Mouse (Mus musculus) kidney, embryonic 16.5 days (tissue): ENCODE results near the gene Tnfsfm13. TPM values are rescaled to one million over a fixed set of nuclear protein-coding genes. Genes with fewer than 3 reads are reported as not detected.

Source experiments
- microRNA counts: library from miRNA; unstranded; fragments of <30 nt; microRNA quantifications from one replicate; lab custom pipeline; 2016
- microRNA-seq: library from miRNA; unstranded; fragments of <30 nt; microRNA quantifications from one replicate; pipeline ENCODE4, GENCODE M21; 2016
- polyA plus RNA-seq: library from polyadenylated mRNA; unstranded; fragments of >200 nt; fragmentation: Nextera tagmentation; extraction: Ambion mirVana; gene quantifications from 2 replicates; pipeline ENCODE4 v1.2.1, GENCODE M21; 2015

The Tnfsfm13 gene
- polyA plus RNA-seq, 1 experiment from 2014 or later, result 6.1 TPM

MicroRNA genes within 50 kb of the gene (microRNA counts, 519-probe panel; counts per million panel counts)
- microRNA mmu-miR-1934 (lab: Ali Mortazavi, UCI) (104 counts per million, percentile 35 among the panel's probes with 10 or more counts), microRNA mmu-miR-467f (lab: Ali Mortazavi, UCI) (3,099 counts per million, percentile 72 among the panel's probes with 10 or more counts)

Small RNA genes lying within 50 kb of the gene (microRNA-seq; reads per million reads assigned to microRNA genes)
- gene Mir1934 (2.8 reads per million, percentile 13 among the genes with 10 or more reads in this experiment), gene Mir467f (not detected)

Other genes starting within 250 kb of the Tnfsfm13 start
- 0.69 and 0.90 TPM in 2 replicates for gene Dnah2, start 147.0 kb downstream of the Tnfsfm13 start, polyA plus RNA-seq
- gene Efnb3, start 135.9 kb downstream of the Tnfsfm13 start, polyA plus RNA-seq, result 11.8 and 12.6 TPM in 2 replicates
- gene Wrap53, start 115.8 kb downstream of the Tnfsfm13 start, polyA plus RNA-seq, result 29.3 and 30.3 TPM in 2 replicates
- 191 and 205 TPM in 2 replicates for gene Trp53, start 115.7 kb downstream of the Tnfsfm13 start, polyA plus RNA-seq
- gene Atp1b2, start 90.2 kb downstream of the Tnfsfm13 start, polyA plus RNA-seq, result 12.3 and 14.3 TPM in 2 replicates
- gene Shbg, start 78.2 kb downstream of the Tnfsfm13 start, polyA plus RNA-seq, result 0.17 TPM in 1 of 2 replicates, not detected in the other
- 21.3 and 24.1 TPM in 2 replicates for gene Sat2, start 74.1 kb downstream of the Tnfsfm13 start, polyA plus RNA-seq
- 31.8 and 33.4 TPM in 2 replicates for gene Fxr2, start 63.1 kb downstream of the Tnfsfm13 start, polyA plus RNA-seq
- 0.19 TPM in 1 of 2 replicates, not detected in the other for gene Sox15, start 40.8 kb downstream of the Tnfsfm13 start, polyA plus RNA-seq
- 79.5 and 84.0 TPM in 2 replicates for gene Mpdu1, start 33.5 kb downstream of the Tnfsfm13 start, polyA plus RNA-seq
- gene Cd68, start 29.9 kb downstream of the Tnfsfm13 start, polyA plus RNA-seq, result 12.4 and 15.5 TPM in 2 replicates
- gene Eif4a1, start 23.7 kb downstream of the Tnfsfm13 start, polyA plus RNA-seq, result 571 and 587 TPM in 2 replicates
- gene Senp3, start 14.0 kb downstream of the Tnfsfm13 start, polyA plus RNA-seq, result 96.5 and 98.4 TPM in 2 replicates
- 0.66 and 1.2 TPM in 2 replicates for gene Tnfsf13, start 10.3 kb downstream of the Tnfsfm13 start, polyA plus RNA-seq
- 8.8 and 11.5 TPM in 2 replicates for gene Tnfsf12, start 249 bp downstream of the Tnfsfm13 start, polyA plus RNA-seq
- 28.3 and 33.6 TPM in 2 replicates for gene Polr2a, start 62.5 kb upstream of the Tnfsfm13 start, polyA plus RNA-seq
- gene Slc35g3, start 65.9 kb upstream of the Tnfsfm13 start, polyA plus RNA-seq, result 0.25 and 0.64 TPM in 2 replicates
- gene Zbtb4, start 69.8 kb upstream of the Tnfsfm13 start, polyA plus RNA-seq, result 2.9 TPM in 2 replicates
- 12.9 and 13.8 TPM in 2 replicates for gene Chrnb1, start 99.8 kb upstream of the Tnfsfm13 start, polyA plus RNA-seq
- gene Fgf11, start 105.8 kb upstream of the Tnfsfm13 start, polyA plus RNA-seq, result 2.6 and 3.0 TPM in 2 replicates
- 9.0 and 10.2 TPM in 2 replicates for gene Tmem102, start 109.5 kb upstream of the Tnfsfm13 start, polyA plus RNA-seq
- gene Gm39566, start 119.2 kb upstream of the Tnfsfm13 start, polyA plus RNA-seq, result not detected in 2 replicates
- not detected in 2 replicates for gene Spem2, start 122.4 kb upstream of the Tnfsfm13 start, polyA plus RNA-seq
- 0.15 and 0.28 TPM in 2 replicates for gene Spem1, start 126.1 kb upstream of the Tnfsfm13 start, polyA plus RNA-seq
- gene Nlgn2, start 141.7 kb upstream of the Tnfsfm13 start, polyA plus RNA-seq, result 6.0 and 6.6 TPM in 2 replicates
- gene Tmem256, start 142.4 kb upstream of the Tnfsfm13 start, polyA plus RNA-seq, result 371 and 389 TPM in 2 replicates
- 105 and 119 TPM in 2 replicates for gene Plscr3, start 150.3 kb upstream of the Tnfsfm13 start, polyA plus RNA-seq
- gene Tnk1, start 162.6 kb upstream of the Tnfsfm13 start, polyA plus RNA-seq, result 7.0 and 7.3 TPM in 2 replicates
- not detected in 2 replicates for gene Tmem95, start 181.9 kb upstream of the Tnfsfm13 start, polyA plus RNA-seq
- 11.3 and 12.5 TPM in 2 replicates for gene Kctd11, start 185.3 kb upstream of the Tnfsfm13 start, polyA plus RNA-seq
- 0.44 and 0.67 TPM in 2 replicates for gene Acap1, start 199.4 kb upstream of the Tnfsfm13 start, polyA plus RNA-seq
- 11.7 and 12.8 TPM in 2 replicates for gene 2810408A11Rik, start 204.9 kb upstream of the Tnfsfm13 start, polyA plus RNA-seq
- 11.4 and 12.8 TPM in 2 replicates for gene Neurl4, start 205.0 kb upstream of the Tnfsfm13 start, polyA plus RNA-seq
- 85.2 and 86.4 TPM in 2 replicates for gene Gps2, start 217.8 kb upstream of the Tnfsfm13 start, polyA plus RNA-seq
- gene Eif5a, start 225.9 kb upstream of the Tnfsfm13 start, polyA plus RNA-seq, result 1,737 and 1,791 TPM in 2 replicates
- gene Ybx2, start 239.7 kb upstream of the Tnfsfm13 start, polyA plus RNA-seq, result 7.0 and 10.3 TPM in 2 replicates